Mouse (Mus musculus) CH12.LX (cell line): ENCODE measurements around the gene Pfdn4. TPM values are rescaled to one million over a fixed set of nuclear protein-coding genes. Genes with fewer than 3 reads are reported as not detected.

Source experiments
- DNase-seq: peaks from one replicate; pipeline ENCODE4 v3.0.0-alpha.2; 2013; ENCODE audit errors: extremely low read depth
- H3K27ac ChIP-seq: 2 replicates; pipeline ENCODE4 v1.5.1; 2012; ENCODE audit warnings: low read depth, mild to moderate bottlenecking, control low read depth, moderate library complexity; ENCODE audit not compliant: insufficient read depth
- H3K27me3 ChIP-seq: replicated peaks from 2 replicates; pipeline ENCODE3; 2012; ENCODE audit warnings: inconsistent platforms
- H3K36me3 ChIP-seq, 2 experiments: replicated peaks in 1 of 2; 2 replicates each; pipeline versions ENCODE3 to v1.6.1; 2012; ENCODE audit warnings: inconsistent platforms in 1 of 2, low read length in 1 of 2, mild to moderate bottlenecking in 1 of 2, mixed read lengths in 1 of 2, moderate library complexity in 1 of 2; ENCODE audit not compliant: control insufficient read depth in 1 of 2, insufficient read depth in 1 of 2
- H3K4me1 ChIP-seq, 2 experiments: 2 replicates each; pipeline ENCODE4 v1.6.1; 2012; ENCODE audit warnings: inconsistent platforms in 1 of 2, moderate library complexity in 1 of 2; ENCODE audit not compliant: insufficient read depth in 2 of 2, control insufficient read depth in 1 of 2
- H3K4me2 ChIP-seq: 2 replicates; pipeline ENCODE4 v1.6.1; 2012; ENCODE audit warnings: low read depth, mild to moderate bottlenecking, control low read depth; ENCODE audit not compliant: poor library complexity, insufficient read depth, severe bottlenecking
- H3K4me3 ChIP-seq, 3 experiments: fragments of 150-350 bp in 1 of 3; sonication (generic) in 1 of 3; replicated peaks in 1 of 3; 2 replicates each; pipeline versions ENCODE3 to v1.5.1; 2011 to 2012; ENCODE audit warnings: low read depth in 2 of 3, low read length in 2 of 3, mild to moderate bottlenecking in 2 of 3, moderate library complexity in 2 of 3, control low read depth in 1 of 3, improper control_type of control experiment in 1 of 3, inconsistent platforms in 1 of 3, mixed read lengths in 1 of 3; ENCODE audit not compliant: poor library complexity in 1 of 3
- H3K79me2 ChIP-seq: replicated peaks from 2 replicates; pipeline ENCODE4 v1.6.1; 2012; ENCODE audit warnings: mild to moderate bottlenecking, moderate library complexity; ENCODE audit not compliant: control insufficient read depth, poor library complexity, insufficient read depth, severe bottlenecking; ENCODE audit errors: extremely low read depth
- H3K9ac ChIP-seq: 2 replicates; pipeline ENCODE4 v1.6.1; 2012; ENCODE audit warnings: low read depth, mild to moderate bottlenecking, control low read depth, moderate library complexity; ENCODE audit not compliant: insufficient read depth
- H3K9me3 ChIP-seq: replicated peaks from 2 replicates; pipeline ENCODE3; 2012; ENCODE audit warnings: low read length, inconsistent platforms, mixed read lengths
- BHLHE40 ChIP-seq: IDR thresholded peaks from 2 replicates; pipeline ENCODE4 v1.6.1; 2011; ENCODE audit warnings: mild to moderate bottlenecking, low read depth, low read length, improper control_type of control experiment
- E2F4 ChIP-seq: IDR thresholded peaks from 2 replicates; pipeline ENCODE4 v1.6.1; 2011; ENCODE audit warnings: low read depth, low read length, improper control_type of control experiment; ENCODE audit not compliant: insufficient replicate concordance
- ELF1 ChIP-seq: IDR thresholded peaks from 2 replicates; pipeline ENCODE4 v1.6.1; 2014; ENCODE audit warnings: low read depth, mild to moderate bottlenecking, inconsistent platforms, low read length, improper control_type of control experiment
- EP300 ChIP-seq: IDR thresholded peaks from 2 replicates; pipeline ENCODE4 v1.6.1; 2011; ENCODE audit warnings: low read length, improper control_type of control experiment
- GABPA ChIP-seq: IDR thresholded peaks from 2 replicates; pipeline ENCODE4 v1.6.1; 2012; ENCODE audit warnings: low read depth, low read length, improper control_type of control experiment, inconsistent platforms; ENCODE audit not compliant: insufficient replicate concordance
- HCFC1 ChIP-seq: IDR thresholded peaks from 2 replicates; pipeline ENCODE4 v1.6.1; 2012; ENCODE audit warnings: low read depth, mild to moderate bottlenecking, inconsistent platforms, low read length, improper control_type of control experiment
- IRF4 ChIP-seq: IDR thresholded peaks from 2 replicates; pipeline ENCODE4 v1.6.1; 2014; ENCODE audit warnings: low read depth, mild to moderate bottlenecking, inconsistent platforms, low read length, improper control_type of control experiment
- JUND ChIP-seq: conservative IDR thresholded peaks from 2 replicates; pipeline ENCODE4 v1.6.1; 2011; ENCODE audit warnings: low read depth, low read length, improper control_type of control experiment
- KAT2A ChIP-seq: IDR thresholded peaks from 2 replicates; pipeline ENCODE4 v1.6.1; 2012; ENCODE audit warnings: low read length, improper control_type of control experiment, inconsistent platforms; ENCODE audit not compliant: insufficient replicate concordance
- MAFK ChIP-seq: IDR thresholded peaks from 2 replicates; pipeline ENCODE4 v1.6.1; 2011; ENCODE audit warnings: low read length, improper control_type of control experiment; ENCODE audit not compliant: insufficient replicate concordance
- MAX ChIP-seq: IDR thresholded peaks from 2 replicates; pipeline ENCODE4 v1.6.1; 2011; ENCODE audit warnings: low read length, improper control_type of control experiment
- MXI1 ChIP-seq: IDR thresholded peaks from 2 replicates; pipeline ENCODE4 v1.6.1; 2011; ENCODE audit warnings: mild to moderate bottlenecking, low read depth, low read length, improper control_type of control experiment
- NRF1 ChIP-seq: IDR thresholded peaks from 2 replicates; pipeline ENCODE4 v1.6.1; 2014; ENCODE audit warnings: low read depth, mild to moderate bottlenecking, inconsistent platforms, low read length, improper control_type of control experiment, moderate library complexity
- POLR2A ChIP-seq: IDR thresholded peaks from 2 replicates; pipeline ENCODE4 v1.6.1; 2011; ENCODE audit warnings: low read depth, mild to moderate bottlenecking, improper control_type of control experiment, low read length
- POLR2AphosphoS2 ChIP-seq: IDR thresholded peaks from 2 replicates; pipeline ENCODE4 v1.6.1; 2011; ENCODE audit warnings: low read depth, low read length, improper control_type of control experiment
- RCOR1 ChIP-seq: conservative IDR thresholded peaks from 2 replicates; pipeline ENCODE4 v1.6.1; 2012; ENCODE audit warnings: low read depth, mild to moderate bottlenecking, inconsistent platforms, low read length, improper control_type of control experiment
- SIN3A ChIP-seq: IDR thresholded peaks from 2 replicates; pipeline ENCODE4 v1.6.1; 2012; ENCODE audit warnings: low read length, improper control_type of control experiment, inconsistent platforms
- SMC3 ChIP-seq: IDR thresholded peaks from 2 replicates; pipeline ENCODE4 v1.6.1; 2011; ENCODE audit warnings: low read depth, low read length, improper control_type of control experiment
- TCF12 ChIP-seq: IDR thresholded peaks from 2 replicates; pipeline ENCODE4 v1.6.1; 2014; ENCODE audit warnings: low read depth, mild to moderate bottlenecking, inconsistent platforms, low read length, improper control_type of control experiment
- UBTF ChIP-seq: IDR thresholded peaks from 2 replicates; pipeline ENCODE4 v1.6.1; 2012; ENCODE audit warnings: low read depth, mild to moderate bottlenecking, inconsistent platforms, low read length, improper control_type of control experiment, moderate library complexity
- USF2 ChIP-seq: conservative IDR thresholded peaks from 2 replicates; pipeline ENCODE4 v1.6.1; 2011; ENCODE audit warnings: low read depth, low read length, improper control_type of control experiment
- ZC3H11A ChIP-seq: IDR thresholded peaks from 2 replicates; pipeline ENCODE4 v1.6.1; 2012; ENCODE audit warnings: low read depth, mild to moderate bottlenecking, inconsistent platforms, low read length, improper control_type of control experiment
- ZKSCAN1 ChIP-seq: IDR thresholded peaks from 2 replicates; pipeline ENCODE4 v1.6.1; 2012; ENCODE audit warnings: low read depth, inconsistent platforms, low read length, improper control_type of control experiment, borderline replicate concordance
- ZMIZ1 ChIP-seq: IDR thresholded peaks from 2 replicates; pipeline ENCODE4 v1.6.1; 2012; ENCODE audit warnings: low read depth, mild to moderate bottlenecking, inconsistent platforms, low read length, improper control_type of control experiment
- ZNF384 ChIP-seq: IDR thresholded peaks from 2 replicates; pipeline ENCODE4 v1.6.1; 2012; ENCODE audit warnings: low read depth, low read length, improper control_type of control experiment, inconsistent platforms
- dilution Hi-C: fragments of 300-500 bp; cut with MboI; formaldehyde crosslinking; loops from 2 replicates; pipeline ENCODE4 v1.14.3; 2020; ENCODE audit warnings: low sequenced_read_pairs; ENCODE audit not compliant: extremely low pct_unique_long_range_greater_than_20kb, extremely low pct_ligation_motif_present
- in situ Hi-C: fragments of 300-500 bp; cut with MboI; formaldehyde crosslinking; loops from 3 replicates; pipeline ENCODE4 v1.14.3; 2019; ENCODE audit warnings: low sequenced_read_pairs, low pct_ligation_motif_present, low pct_unique_long_range_greater_than_20kb, mixed read lengths
- polyA plus RNA-seq: library from polyadenylated mRNA; unstranded; fragments of >175 nt; gene quantifications from 2 replicates; pipeline ENCODE4 v1.2.1, GENCODE M21; 2012; ENCODE audit warnings: low read depth; ENCODE audit not compliant: insufficient read length
- total RNA-seq, 2 experiments: library from RNA; depleted of rRNA; stranded (reverse); fragments of 300-350 nt in 1 of 2; fragments of >200 nt in 1 of 2; gene quantifications; 2 replicates each; pipeline ENCODE4 v1.2.3; 2012 to 2014

Gene Pfdn4
- total and polyA plus RNA-seq, 3 experiments, result 56.2 to 222 (median 68.8) TPM

DNA sequence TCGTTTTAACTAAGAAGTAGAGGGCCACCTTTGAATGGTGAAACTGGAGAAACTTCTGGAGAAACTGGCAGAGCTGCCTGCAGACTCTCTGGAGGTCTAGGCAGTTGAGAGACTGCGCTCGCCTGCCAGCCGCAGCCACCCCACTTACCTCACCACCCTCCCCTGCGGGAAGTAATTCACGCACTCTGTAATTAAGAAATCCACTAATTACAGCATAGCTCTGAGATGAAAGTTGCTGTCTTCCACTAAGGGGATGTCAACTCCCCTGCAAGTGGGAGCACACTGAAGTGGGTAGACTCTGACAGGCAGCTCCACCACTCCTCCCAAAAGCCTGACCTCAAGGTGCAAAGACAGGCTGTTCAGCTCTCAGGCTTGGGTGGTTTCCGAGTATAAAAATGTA is 55.9 kb downstream of the Pfdn4 start:
- Histone ChIP-seq H3K36me3 (no peaks in the 10 kb centered on the region), H3K4me2 (no peak overlapping the region), H3K4me3 (no peak overlapping the region), H3K27ac (no peak overlapping the region), H3K9me3 (peaks cover 65% of the 10 kb centered on the region), H3K79me2 (no peaks in the 10 kb centered on the region), H3K9ac (no peak overlapping the region), H3K27me3 (no peaks in the 10 kb centered on the region), H3K4me1 (no peaks in the 10 kb centered on the region)
- no peak for TF ChIP-seq IRF4
- TF ChIP-seq SMC3, result no peak
- TF ChIP-seq ZNF384, result no peak
- no peak for TF ChIP-seq ZC3H11A
- no peak for TF ChIP-seq EP300
- TF ChIP-seq MXI1, result no peak
- TF ChIP-seq SIN3A, result no peak
- TF ChIP-seq E2F4, result no peak
- TF ChIP-seq POLR2AphosphoS2, result no peak
- TF ChIP-seq UBTF, result no peak
- TF ChIP-seq HCFC1, result no peak
- TF ChIP-seq POLR2A, result no peak
- TF ChIP-seq BHLHE40, result no peak
- no peak for TF ChIP-seq NRF1
- TF ChIP-seq MAFK, result no peak
- TF ChIP-seq ELF1, result no peak
- TF ChIP-seq KAT2A, result no peak
- TF ChIP-seq JUND, result no peak
- no peak for TF ChIP-seq TCF12
- no peak for TF ChIP-seq MAX
- dilution Hi-C loops, result no loop called here
- no peak for DNase-seq
- in situ Hi-C loops, result no loop called here

DNA sequence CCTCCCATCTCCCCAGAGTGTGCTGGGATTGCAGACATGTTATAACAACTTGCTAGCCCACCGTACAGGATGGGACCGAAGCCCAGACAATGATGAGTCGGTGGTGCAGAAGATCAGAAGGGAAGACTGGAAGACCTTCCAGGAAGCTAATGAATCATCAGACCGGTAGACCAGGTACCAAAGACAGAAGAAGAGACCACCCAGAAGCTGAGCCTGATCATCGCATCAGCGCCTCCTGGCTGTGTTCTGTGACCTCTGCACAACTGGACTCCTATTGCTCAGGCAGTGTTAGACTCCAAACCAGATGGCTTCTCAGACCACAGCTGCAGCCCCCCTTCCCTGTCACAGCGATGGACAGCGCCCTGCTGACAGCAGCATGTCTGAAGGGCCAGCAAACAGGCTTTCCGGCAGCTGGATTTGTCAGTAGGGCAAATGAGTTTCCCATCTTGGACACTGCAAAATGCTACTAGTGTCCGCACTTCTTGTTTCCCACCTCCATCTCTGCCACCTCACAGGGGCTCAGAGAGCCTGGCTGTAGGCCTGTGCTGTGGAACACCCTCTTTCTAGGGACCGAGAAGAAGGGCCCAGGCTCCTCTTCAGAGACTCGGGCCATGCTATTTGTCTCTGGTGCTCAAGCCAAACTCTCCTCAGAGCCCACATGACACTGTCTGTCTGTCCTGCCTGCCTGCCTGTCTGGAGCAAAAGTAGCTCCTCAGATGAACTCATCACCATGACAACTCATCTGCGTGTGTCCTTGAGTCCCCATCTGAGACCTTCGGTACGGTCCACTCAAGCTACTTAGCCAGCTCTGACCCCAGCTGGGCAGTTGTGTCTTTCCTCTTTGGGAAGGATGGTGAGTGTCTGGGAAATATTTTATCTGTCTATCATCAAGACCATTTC is 68.0 kb downstream of the Pfdn4 start:
- in situ Hi-C loops (no loop called here), dilution Hi-C loops (no loop called here)
- no peak overlapping the region for H3K4me3 ChIP-seq
- no peaks in the 10 kb centered on the region for H3K79me2 ChIP-seq
- no peak overlapping the region for H3K9ac ChIP-seq
- TF ChIP-seq SMC3 (no peak), POLR2AphosphoS2 (no peak), SIN3A (no peak), USF2 (no peak), JUND (no peak), ZKSCAN1 (no peak), BHLHE40 (no peak), POLR2A (no peak), HCFC1 (no peak), ZMIZ1 (no peak), TCF12 (no peak), UBTF (no peak), ELF1 (no peak), IRF4 (no peak), GABPA (no peak), RCOR1 (no peak), E2F4 (no peak), MAX (no peak)
- H3K9me3 ChIP-seq, result peaks cover 66% of the 10 kb centered on the region
- H3K4me2 ChIP-seq, result no peak overlapping the region
- DNase-seq, result no peak
- H3K27me3 ChIP-seq, result no peaks in the 10 kb centered on the region
- H3K4me1 ChIP-seq, result no peaks in the 10 kb centered on the region
- H3K36me3 ChIP-seq, result no peaks in the 10 kb centered on the region
- H3K27ac ChIP-seq, result no peak overlapping the region
